Mouse (Mus musculus): ENCODE measurements around the gene Hsd17b14. TPM values are rescaled to one million over a fixed set of nuclear protein-coding genes. Genes with fewer than 3 reads are reported as not detected.
A peak's percentile ranks its signal among the peaks of the same experiment; 100 is the strongest.

Gene Hsd17b14
- total RNA-seq, 2 experiments from 2014 or later: 0.54 TPM; not detected in 1

GRCm38 (mm10) chr7:45564811-45565210 lies 10.1 kb downstream of the Hsd17b14 start:
- no peak for DNase-seq (ENCODE audit: extremely low spot score in 1 of 2, low spot score in 1 of 2)

GRCm38 (mm10) chr7:45565446-45565845 lies 10.8 kb downstream of the Hsd17b14 start:
- no peak for DNase-seq (ENCODE audit: extremely low spot score in 1 of 2, low spot score in 1 of 2)

GRCm38 (mm10) chr7:45567112-45567779 lies 12.6 kb downstream of the Hsd17b14 start:
- no peak for DNase-seq (ENCODE audit: extremely low spot score in 1 of 2, low spot score in 1 of 2)

- peak; percentile 59 to 69 for DNase-seq (ENCODE audit: extremely low spot score in 1 of 2, low spot score in 1 of 2)
Observed at GRCm38 (mm10) chr7:45567780-45568516, 13.3 kb downstream of the Hsd17b14 start.

GRCm38 (mm10) chr7:45568601-45569473 lies 14.1 kb downstream of the Hsd17b14 start:
- no peak for DNase-seq (ENCODE audit: extremely low spot score in 1 of 2, low spot score in 1 of 2)

GRCm38 (mm10) chr7:45570103-45570741 lies 15.5 kb downstream of the Hsd17b14 start, which contains the start of gene Bcat2:
Gene Bcat2 (plus strand): TSS chr7:45570153.
- peak; percentile 57 to 61 for DNase-seq (ENCODE audit: extremely low spot score in 1 of 2, low spot score in 1 of 2)

GRCm38 (mm10) chr7:45571966-45572365 lies 17.3 kb downstream of the Hsd17b14 start:
- DNase-seq (ENCODE audit: extremely low spot score in 1 of 2, low spot score in 1 of 2): no peak

- no peak for DNase-seq (ENCODE audit: extremely low spot score in 1 of 2, low spot score in 1 of 2)
Observed at GRCm38 (mm10) chr7:45573954-45574353, 19.3 kb downstream of the Hsd17b14 start.

GRCm38 (mm10) chr7:45574472-45575379 lies 20.0 kb downstream of the Hsd17b14 start:
- no peak for DNase-seq (ENCODE audit: extremely low spot score in 1 of 2, low spot score in 1 of 2)

- no peak for DNase-seq (ENCODE audit: extremely low spot score in 1 of 2, low spot score in 1 of 2)
Observed at GRCm38 (mm10) chr7:45585923-45586322, 31.2 kb downstream of the Hsd17b14 start.

GRCm38 (mm10) chr7:45587631-45588592 lies 33.2 kb downstream of the Hsd17b14 start:
- DNase-seq (ENCODE audit: extremely low spot score in 1 of 2, low spot score in 1 of 2): no peak

GRCm38 (mm10) chr7:45589173-45589572 lies 34.5 kb downstream of the Hsd17b14 start:
- peak; percentile 84 to 90 for DNase-seq (ENCODE audit: extremely low spot score in 1 of 2, low spot score in 1 of 2)

- DNase-seq (ENCODE audit: extremely low spot score in 1 of 2, low spot score in 1 of 2): no peak
Observed at GRCm38 (mm10) chr7:45589898-45590297, 35.2 kb downstream of the Hsd17b14 start.

- DNase-seq (ENCODE audit: extremely low spot score in 1 of 2, low spot score in 1 of 2): no peak
Observed at GRCm38 (mm10) chr7:45590874-45591273, 36.2 kb downstream of the Hsd17b14 start.

GRCm38 (mm10) chr7:45591880-45592279 lies 37.2 kb downstream of the Hsd17b14 start:
- DNase-seq (ENCODE audit: extremely low spot score in 1 of 2, low spot score in 1 of 2): no peak

GRCm38 (mm10) chr7:45593118-45593815 lies 38.6 kb downstream of the Hsd17b14 start:
- peak; percentile 46 to 76 for DNase-seq (ENCODE audit: extremely low spot score in 1 of 2, low spot score in 1 of 2)

- DNase-seq (ENCODE audit: extremely low spot score in 1 of 2, low spot score in 1 of 2): no peak
Observed at GRCm38 (mm10) chr7:45595176-45595575, 40.5 kb downstream of the Hsd17b14 start.

GRCm38 (mm10) chr7:45596107-45596506 lies 41.4 kb downstream of the Hsd17b14 start:
- DNase-seq (ENCODE audit: extremely low spot score in 1 of 2, low spot score in 1 of 2): no peak
